Mouse (Mus musculus) stomach, postnatal 0 days (tissue): ENCODE measurements around the gene Camkk2.

ENCODE experiments used
- CTCF ChIP-seq: IDR thresholded peaks from 2 replicates; pipeline ENCODE4 v1.5.1; 2016; ENCODE audit warnings: antibody characterized with exemption, low read depth, mild to moderate bottlenecking, moderate library complexity
- EP300 ChIP-seq: optimal IDR thresholded peaks from 2 replicates; pipeline ENCODE3; 2016; ENCODE audit warnings: antibody characterized with exemption

DNA sequence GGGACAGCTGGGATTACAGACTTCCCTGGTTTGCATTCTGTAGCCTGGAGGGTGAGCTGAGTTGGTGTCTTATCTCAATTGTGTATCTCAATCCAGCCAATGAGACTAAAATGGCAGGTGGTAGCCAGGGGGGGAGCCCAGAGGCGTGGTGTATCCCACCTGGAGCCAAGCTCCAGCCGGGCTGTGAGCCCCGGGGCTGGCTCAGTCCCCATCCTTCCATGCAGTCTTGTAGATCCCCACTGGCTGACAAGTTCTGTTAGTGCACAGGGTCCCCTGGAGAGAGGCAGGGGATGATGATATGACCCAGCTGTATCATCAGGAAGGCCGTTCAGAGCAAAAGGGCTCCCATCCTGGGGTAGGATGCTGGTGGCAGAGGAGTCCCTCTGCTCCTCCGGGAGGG lies 52.6 kb downstream of the Camkk2 start:
- TF ChIP-seq CTCF = no peak
- TF ChIP-seq EP300 = no peak
